Mouse (Mus musculus): Measurements from ENCODE around the gene Sumo2. TPM values are rescaled to one million over a fixed set of nuclear protein-coding genes. Genes with fewer than 3 reads are reported as not detected.
"Not testable (repeated sequence)": the region's sequence is repeated elsewhere in the genome, so short reads cannot be mapped to it uniquely, and the experiment has no call there.

Gene Sumo2
- total RNA-seq, 2 experiments from 2014 or later = 107 to 124 TPM

DNA sequence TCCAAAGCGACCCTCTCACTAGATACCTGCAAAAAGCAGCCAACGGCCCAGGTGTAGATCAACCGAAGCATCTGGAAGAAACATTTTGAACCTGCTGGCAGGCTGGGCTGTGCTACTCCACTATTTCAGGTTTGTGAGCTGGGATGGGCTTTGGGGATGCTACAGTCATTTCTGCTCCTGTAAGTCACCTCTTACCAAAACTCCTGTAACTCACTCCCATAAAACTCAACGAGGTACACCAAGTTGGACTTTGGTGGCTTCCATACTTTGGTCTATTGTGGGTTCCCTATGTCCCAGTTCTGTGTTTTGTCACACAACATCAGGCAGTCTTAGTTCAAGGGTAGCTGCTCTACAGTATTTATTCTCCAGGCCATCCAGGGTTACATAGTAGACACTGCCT lies 15.0 kb downstream of the Sumo2 start:
- intact Hi-C loops (cut with DNase I) = no loop called here
- DNase-seq = no peak

- intact Hi-C loops (cut with DNase I) = no loop called here
- DNase-seq = no peak
Observed at GRCm38 (mm10) chr11:115520218-115520617, 15.9 kb downstream of the Sumo2 start.

DNA sequence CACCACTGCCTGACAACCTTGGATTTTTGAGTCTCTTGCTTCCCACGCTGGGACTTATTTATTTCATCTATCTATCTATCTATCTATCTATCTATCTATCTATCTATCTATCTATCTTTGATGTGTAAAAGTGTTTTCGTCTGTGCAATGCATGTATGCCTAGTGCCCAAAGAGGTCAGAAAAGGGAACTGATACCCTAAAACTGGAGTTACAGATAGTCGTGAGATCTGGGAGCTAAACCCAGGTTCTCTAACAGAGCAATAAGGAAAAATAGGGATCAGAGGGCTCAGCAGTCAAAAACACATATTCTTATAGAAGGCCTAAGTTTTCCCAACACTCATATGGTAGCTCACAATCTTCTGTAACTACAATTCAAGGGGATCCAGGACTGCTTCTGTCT lies 16.5 kb downstream of the Sumo2 start:
- intact Hi-C loops (cut with DNase I) = no loop called here
- no peak for DNase-seq

DNA sequence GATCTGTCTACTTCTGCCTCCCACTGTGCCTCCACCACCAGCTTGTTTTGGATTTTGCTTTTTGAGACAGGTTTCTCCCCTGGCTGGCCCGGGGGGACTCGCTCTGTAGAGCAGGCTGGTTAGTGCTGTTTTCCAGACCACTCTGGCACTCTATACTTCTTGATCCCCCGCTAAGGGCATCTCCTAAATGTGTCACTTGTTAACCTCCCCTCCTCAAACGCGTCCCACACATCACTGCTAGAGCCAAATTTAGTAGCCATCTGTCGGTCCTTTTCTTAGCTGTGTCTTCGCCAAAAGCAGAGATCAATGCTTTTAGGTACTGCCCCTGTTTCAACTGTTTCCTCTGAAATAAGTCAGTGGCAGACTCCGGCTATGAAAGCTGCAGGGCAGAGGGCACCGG lies 17.4 kb downstream of the Sumo2 start:
- no peak for DNase-seq
- intact Hi-C loops (cut with DNase I) = no loop called here

- DNase-seq = no peak
- intact Hi-C loops (cut with DNase I) = no loop called here
Observed at GRCm38 (mm10) chr11:115516942-115517341, 19.1 kb downstream of the Sumo2 start.

DNA sequence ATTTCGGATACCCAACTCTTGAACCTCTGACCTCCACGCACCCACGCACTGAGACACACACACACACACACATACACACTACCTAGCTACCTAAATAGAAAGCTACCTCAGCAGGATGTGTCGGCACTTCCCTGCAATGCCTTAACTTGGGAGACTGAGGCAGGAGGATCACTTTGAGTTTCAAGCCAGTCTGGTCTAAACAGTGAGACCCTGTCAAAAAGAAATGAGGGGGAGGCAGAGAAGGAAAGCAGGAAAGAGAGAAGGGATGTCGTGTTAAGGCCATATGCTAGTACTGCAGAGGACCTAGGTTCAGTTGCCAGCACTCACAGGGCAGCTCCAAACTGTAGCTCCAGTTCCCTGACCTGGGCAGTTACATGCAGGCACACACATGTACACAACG lies 21.1 kb downstream of the Sumo2 start:
- intact Hi-C loops (cut with DNase I) = no loop called here

DNA sequence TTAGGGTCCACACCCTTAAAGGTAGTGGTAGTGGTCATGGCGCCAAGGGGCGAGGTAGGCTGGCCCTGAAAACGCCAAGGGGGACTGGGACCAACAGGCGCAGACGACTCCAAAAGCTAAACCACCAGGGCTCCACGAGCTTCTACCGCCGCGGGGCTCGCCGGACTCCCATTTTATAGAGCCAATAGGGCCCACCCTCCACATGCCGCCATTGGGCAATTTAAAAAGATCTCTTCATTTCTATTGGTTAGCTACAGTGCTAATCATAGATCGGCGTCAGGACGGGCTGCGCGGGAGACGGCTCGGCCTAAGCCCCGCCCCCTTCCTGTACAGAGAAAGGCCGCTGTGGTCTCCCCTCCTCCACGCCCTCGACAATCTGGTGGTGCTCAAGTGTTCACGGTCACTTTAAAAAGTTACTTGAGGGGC lies 21.8 kb downstream of the Sumo2 start, which contains the start of gene Jpt1:
Gene Jpt1 (minus strand): TSS at position 150 of the 426 bp plus-strand sequence.
- DNase-seq = peak; percentile 91 to 93
- intact Hi-C loops (cut with DNase I) = no loop called here

More for the DNA sequence above, 21.1 kb downstream of the Sumo2 start:
- peak in 1 of 2 experiments; percentile 8 for DNase-seq

DNA sequence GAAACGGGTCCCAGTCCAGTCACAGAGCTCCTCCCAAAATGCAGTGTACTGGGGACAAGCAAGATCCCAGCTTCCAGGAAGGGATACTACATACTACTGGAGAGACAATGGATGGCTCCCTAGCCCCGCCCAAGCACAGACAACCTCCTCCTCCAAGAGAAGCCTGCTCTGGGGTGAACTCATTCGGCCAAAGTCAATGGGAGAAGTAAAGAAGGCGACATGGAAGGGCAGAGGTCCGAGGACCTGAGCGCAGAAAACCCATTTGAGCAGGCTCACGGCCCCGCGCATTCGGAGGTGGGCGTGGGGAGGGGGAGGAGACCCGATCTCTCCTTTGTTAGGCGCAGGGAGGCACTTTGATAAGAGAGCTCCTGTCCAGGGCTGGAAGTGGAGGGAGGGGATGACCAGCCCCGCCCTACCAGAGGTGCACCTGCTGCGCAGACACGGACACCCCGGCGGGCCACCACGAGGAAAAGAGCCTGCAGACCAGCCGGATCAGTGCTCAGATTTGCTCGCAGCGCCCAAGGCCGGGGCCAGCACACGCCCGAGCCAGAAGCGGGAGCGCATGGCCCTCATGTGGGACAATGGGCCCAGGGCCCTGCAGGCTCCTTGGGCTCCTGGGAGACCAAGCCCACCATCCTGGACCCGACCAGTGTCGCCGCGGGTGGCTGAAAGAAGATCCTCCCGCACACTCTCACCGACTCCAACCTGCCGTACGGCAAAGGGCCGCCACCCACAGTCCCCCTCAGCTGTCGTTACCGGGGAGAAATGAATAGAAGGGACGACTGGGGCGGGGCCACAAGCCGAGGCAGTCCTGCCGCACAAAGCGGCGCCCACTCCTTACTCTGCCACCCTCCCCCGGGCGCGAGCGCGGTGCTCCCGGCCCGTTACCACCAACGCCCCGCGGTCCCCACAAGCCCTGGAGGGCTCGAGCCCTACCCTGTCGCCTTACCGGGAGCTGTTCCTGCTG lies 22.5 kb downstream of the Sumo2 start:
- intact Hi-C loops (cut with DNase I) = no loop called here
- DNase-seq = peak in 1 of 2 experiments; percentile 54

DNA sequence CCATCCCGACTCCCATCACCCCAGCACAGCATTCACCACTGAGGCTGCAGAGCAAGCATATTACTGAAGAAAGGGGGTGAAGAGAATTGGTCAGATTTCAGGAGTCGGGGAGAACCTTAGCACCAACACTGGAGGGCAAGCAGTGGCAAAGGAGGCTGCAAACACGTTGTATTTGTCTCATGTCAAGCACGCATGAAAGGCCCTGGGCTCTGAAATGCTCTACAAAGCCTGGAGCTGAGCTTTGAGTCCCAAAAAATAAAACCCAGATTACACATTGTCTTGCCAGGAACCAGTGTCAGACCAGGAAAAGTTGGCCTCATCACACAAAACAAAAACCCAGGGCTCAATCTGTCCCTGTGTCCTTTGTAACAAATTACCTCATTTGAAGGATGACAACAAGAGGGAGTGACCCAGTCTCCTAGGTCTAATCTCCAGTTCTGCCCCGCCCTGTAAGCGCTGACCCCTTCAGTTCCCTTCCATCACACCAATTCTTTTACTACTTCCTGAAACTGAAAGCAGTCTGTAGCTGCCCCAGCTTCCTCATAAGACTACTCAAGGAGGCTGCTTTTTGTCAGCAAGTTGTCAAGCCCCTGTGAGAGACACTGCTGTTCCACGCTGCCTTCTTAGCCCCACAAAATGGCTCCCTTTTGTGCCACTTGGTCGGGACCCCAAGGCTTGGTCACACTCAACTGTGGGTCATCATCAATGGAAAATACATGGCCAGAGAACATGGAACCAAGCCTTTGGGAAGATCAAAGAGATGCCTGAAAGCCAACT lies 23.5 kb downstream of the Sumo2 start:
- DNase-seq = peak in 1 of 2 experiments; percentile 18
- intact Hi-C loops (cut with DNase I) = no loop called here

DNA sequence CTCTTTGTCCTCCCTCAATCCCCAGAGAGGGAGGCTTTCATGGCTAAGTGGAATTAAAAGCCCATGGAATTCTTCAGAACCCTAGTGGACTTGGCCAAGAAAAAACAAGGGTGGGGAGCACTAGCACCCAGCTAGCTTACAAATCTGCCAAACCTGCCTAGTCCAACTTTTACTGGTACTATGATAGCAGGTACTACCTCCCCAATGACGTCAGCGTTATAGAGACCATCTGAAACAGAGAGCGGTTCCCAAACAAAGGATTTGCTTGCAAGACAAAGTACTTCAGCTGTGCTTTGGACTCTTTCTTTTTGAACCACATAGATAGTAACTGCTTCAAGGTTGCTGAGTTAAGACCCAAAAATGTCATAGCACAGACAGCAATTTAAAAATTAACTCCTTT lies 24.1 kb downstream of the Sumo2 start:
- no peak for DNase-seq
- intact Hi-C loops (cut with DNase I) = no loop called here

DNA sequence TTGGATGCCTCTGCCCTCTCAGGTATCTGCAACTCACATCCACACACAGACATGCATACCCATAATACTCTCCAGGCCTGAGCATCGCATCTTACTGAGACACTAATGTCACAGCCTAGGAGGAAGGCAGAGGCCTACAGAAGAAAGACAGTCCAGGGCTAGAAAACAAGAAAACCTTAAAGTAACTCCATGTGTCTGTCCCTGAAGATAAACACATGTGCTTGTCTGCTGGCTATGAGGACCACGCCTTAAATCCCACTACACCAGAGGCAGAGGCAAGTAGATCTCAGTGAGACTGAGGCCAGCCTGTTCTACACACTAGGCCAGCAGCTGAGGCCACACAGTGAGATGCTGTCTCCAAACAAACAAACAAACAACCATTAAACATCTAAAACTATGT lies 25.0 kb downstream of the Sumo2 start:
- peak in 1 of 2 experiments; percentile 9 for DNase-seq
- intact Hi-C loops (cut with DNase I) = no loop called here

GRCm38 (mm10) chr11:115510507-115510888 lies 25.6 kb downstream of the Sumo2 start:
- DNase-seq = peak in 1 of 2 experiments; percentile 9
- intact Hi-C loops (cut with DNase I) = no loop called here

DNA sequence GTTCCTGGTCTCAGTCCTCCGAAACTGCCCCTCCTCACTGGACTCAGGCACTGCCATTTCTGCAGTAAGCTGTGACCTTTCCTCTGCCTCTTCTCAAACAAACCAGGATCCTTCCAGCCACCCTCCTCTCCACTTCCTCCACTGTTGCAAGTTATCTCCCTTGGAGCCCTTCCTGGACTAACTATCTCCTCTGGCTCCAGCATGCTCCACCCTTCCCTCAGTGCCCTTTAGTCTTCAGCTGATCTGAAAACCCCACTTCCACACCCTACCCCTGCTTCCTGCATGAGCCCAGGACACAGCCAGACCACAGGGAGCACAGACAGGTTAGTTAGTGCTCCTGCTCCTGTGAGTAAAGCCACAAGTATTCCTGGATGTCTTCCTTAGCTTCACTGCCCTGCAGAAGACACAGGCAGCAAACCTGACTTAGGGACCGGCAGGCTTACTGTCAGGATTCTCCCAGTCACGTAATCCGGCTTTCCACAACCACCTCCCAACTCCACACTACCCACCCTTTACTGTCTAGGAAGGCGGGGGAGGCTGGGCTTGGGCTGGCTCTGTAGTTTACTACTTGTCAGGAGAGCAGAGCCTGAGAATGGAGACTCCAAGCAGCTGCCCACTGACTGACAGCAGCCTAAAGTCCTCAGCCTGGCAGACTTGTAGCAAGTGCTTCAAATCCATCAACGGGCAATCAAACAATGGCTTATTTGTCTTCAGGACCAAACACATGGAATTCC lies 26.1 kb downstream of the Sumo2 start:
- intact Hi-C loops (cut with DNase I) = no loop called here
- peak in 1 of 2 experiments; percentile 14 for DNase-seq

DNA sequence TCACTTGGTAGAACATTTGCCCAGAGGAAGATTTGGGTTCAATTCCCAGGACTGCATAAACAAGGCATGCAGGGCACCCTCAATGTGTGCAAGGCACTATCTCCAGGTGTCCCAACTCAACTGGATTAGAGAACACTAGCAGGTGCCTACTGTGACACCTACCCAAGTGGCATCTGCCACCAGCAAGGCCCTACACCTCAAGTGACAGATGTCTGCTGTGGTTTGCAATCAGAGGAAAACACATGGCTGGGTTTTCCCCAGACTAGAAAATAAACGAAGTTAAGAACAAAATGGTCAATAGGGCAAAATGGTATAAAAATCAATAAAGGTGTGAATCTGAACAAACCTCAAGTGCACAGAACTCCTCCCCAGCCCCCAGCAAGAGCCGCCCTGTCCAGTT lies 28.0 kb downstream of the Sumo2 start:
- no peak for DNase-seq
- intact Hi-C loops (cut with DNase I) = no loop called here

DNA sequence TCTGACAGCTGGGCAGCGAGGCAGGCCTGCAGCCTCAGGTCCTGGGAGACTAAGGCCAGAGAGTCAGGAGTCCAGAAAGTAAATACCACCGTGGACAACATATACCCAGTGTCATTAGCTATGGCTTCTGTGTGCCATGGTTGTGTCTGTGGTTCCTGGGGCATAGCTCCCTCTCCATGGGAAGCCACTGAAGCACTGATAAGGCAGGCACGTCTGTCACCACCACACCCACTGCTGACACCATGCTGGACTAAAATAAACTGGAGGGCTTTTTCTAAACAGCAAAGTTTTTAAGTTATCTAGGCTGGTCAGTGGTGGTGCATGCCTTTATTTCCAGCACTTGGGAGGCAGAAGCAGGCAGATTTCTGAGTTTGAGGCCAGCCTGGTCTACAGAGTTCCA lies 29.5 kb downstream of the Sumo2 start:
- intact Hi-C loops (cut with DNase I) = no loop called here
- DNase-seq = no peak

- DNase-seq = no peak
- intact Hi-C loops (cut with DNase I) = no loop called here
Observed at GRCm38 (mm10) chr11:115502636-115503035, 33.4 kb downstream of the Sumo2 start.

GRCm38 (mm10) chr11:115496559-115496958 lies 39.5 kb downstream of the Sumo2 start:
- DNase-seq; intact Hi-C loops (cut with DNase I): not testable (repeated sequence)

- DNase-seq = no peak
- intact Hi-C loops (cut with DNase I) = no loop called here
Observed at GRCm38 (mm10) chr11:115492387-115492786, 43.7 kb downstream of the Sumo2 start.

- peak; percentile 72 for DNase-seq
- intact Hi-C loops (cut with DNase I) = no loop called here
Observed at GRCm38 (mm10) chr11:115491356-115492083, 44.6 kb downstream of the Sumo2 start, which contains the start of gene Nt5c. TSS of gene Nt5c (minus strand) at chr11:115491862.

Data from gastrocnemius, postnatal 36 days (tissue).